Mouse (Mus musculus) stomach, embryonic 16.5 days (tissue): Measurements from ENCODE around the gene Plekhb2. TPM values are rescaled to one million over a fixed set of nuclear protein-coding genes. Genes with fewer than 3 reads are reported as not detected.

ENCODE experiments used
- ATAC-seq: fragments of 200-750 bp; cut with Nextera tagmentation; 2 replicates; pipeline ENCODE4 v1.8.0; 2017; ENCODE audit warnings: moderate number of reproducible peaks, moderate TSS enrichment; ENCODE audit not compliant: insufficient read depth, low FRiP score
- H3K27ac ChIP-seq: fragments of 300-500 bp; sonication (generic); 2 replicates; pipeline ENCODE4 v1.5.1; 2014; ENCODE audit warnings: low read length
- H3K27me3 ChIP-seq: fragments of 300-500 bp; sonication (generic); 2 replicates; pipeline ENCODE4 v1.6.1; 2014; ENCODE audit warnings: low read length, control low read depth, mixed read lengths; ENCODE audit not compliant: control insufficient read depth, insufficient read depth
- H3K36me3 ChIP-seq: fragments of 300-500 bp; sonication (generic); 2 replicates; pipeline ENCODE4 v1.6.1; 2014; ENCODE audit warnings: low read length; ENCODE audit not compliant: control insufficient read depth, insufficient read depth
- H3K4me1 ChIP-seq: fragments of 300-500 bp; sonication (generic); 2 replicates; pipeline ENCODE4 v1.6.1; 2014; ENCODE audit warnings: low read length, control low read depth, mixed read lengths; ENCODE audit not compliant: control insufficient read depth, insufficient read depth
- H3K4me2 ChIP-seq: fragments of 300-500 bp; sonication (generic); 2 replicates; pipeline ENCODE4 v1.6.1; 2014; ENCODE audit warnings: low read depth, low read length, mixed read lengths
- H3K4me3 ChIP-seq: fragments of 300-500 bp; sonication (generic); replicated peaks from 2 replicates; pipeline ENCODE4 v1.5.1; 2014; ENCODE audit warnings: mild to moderate bottlenecking, low read length
- H3K9ac ChIP-seq: fragments of 300-500 bp; sonication (generic); 2 replicates; pipeline ENCODE4 v1.6.1; 2014; ENCODE audit warnings: low read length
- H3K9me3 ChIP-seq: fragments of 300-500 bp; sonication (generic); replicated peaks from 2 replicates; pipeline ENCODE4 v1.6.1; 2016; ENCODE audit warnings: low read length, control low read depth; ENCODE audit not compliant: control insufficient read depth
- WGBS: fragments of 180-500 bp; shearing (Covaris S2); extraction: QIAGEN DNeasy Blood & Tissue Kit; methylation state at CpG from one replicate; pipeline ENCODE4 v1.1.7; 2014; 5-methylcytosine and 5-hydroxymethylcytosine counted together
- polyA plus RNA-seq: library from polyadenylated mRNA; unstranded; fragments of >200 nt; fragmentation: Nextera tagmentation; extraction: Ambion mirVana; gene quantifications from 2 replicates; pipeline ENCODE4 v1.2.1, GENCODE M21; 2015

The Plekhb2 gene
- polyA plus RNA-seq, 1 experiment from 2014 or later = 63.9 TPM

GRCm38 (mm10) chr1:34842389-34842861, 7.4 kb upstream of the Plekhb2 start:
- H3K4me2 ChIP-seq = peak overlapping the region; percentile 92
- peak overlapping the region; percentile 98 for H3K27ac ChIP-seq
- WGBS = 2% methylated on average over 44 of the region's 51 CpGs
- H3K27me3 ChIP-seq = no peaks in the 10 kb centered on the region
- no peaks in the 10 kb centered on the region for H3K36me3 ChIP-seq
- peak overlapping the region; percentile 73 for H3K4me3 ChIP-seq
- peaks cover 29% of the 10 kb centered on the region for H3K4me1 ChIP-seq
- H3K9me3 ChIP-seq = no peaks in the 10 kb centered on the region
- peak; percentile 89 for ATAC-seq
- H3K9ac ChIP-seq = peak overlapping the region; percentile 95

GRCm38 (mm10) chr1:34842887-34843618, 6.7 kb upstream of the Plekhb2 start, which contains the start of gene Fam168b:
Fam168b (minus strand) TSS chr1:34843065.
- Histone ChIP-seq H3K36me3 (no peaks in the 10 kb centered on the region), H3K4me2 (peak within 1 kb of the TSS; percentile 92), H3K9me3 (no peaks in the 10 kb centered on the region), H3K27me3 (no peaks in the 10 kb centered on the region), H3K9ac (peak within 1 kb of the TSS; percentile 95), H3K4me3 (peak within 1 kb of the TSS; percentile 73), H3K27ac (peak within 1 kb of the TSS; percentile 98), H3K4me1 (peaks cover 29% of the 10 kb centered on the region)
- ATAC-seq = peak; percentile 95
- under 1% methylated on average over 49 of the region's 59 CpGs for WGBS

DNA sequence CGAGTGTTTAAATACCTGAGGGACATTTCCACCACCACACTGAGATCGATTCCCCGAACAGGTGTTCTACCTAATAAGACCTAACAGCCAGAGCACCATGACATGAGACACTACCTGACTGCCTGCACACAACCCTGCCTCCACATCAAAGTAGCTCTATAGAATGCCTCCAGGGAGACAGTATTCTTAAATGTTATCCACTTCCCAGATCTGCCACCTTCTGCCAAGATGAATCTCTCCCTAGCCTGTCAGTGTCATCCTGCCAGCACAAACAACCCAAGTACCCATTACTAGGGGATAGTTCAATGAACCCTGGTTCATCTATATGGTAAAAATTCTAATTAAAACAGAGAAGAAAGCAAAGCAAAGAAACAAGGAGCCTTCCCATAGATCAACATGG, 2.7 kb upstream of the Plekhb2 start:
- H3K9ac ChIP-seq = no peak overlapping the region
- H3K4me1 ChIP-seq = peaks cover 8% of the 10 kb centered on the region
- H3K4me3 ChIP-seq = no peak overlapping the region
- H3K4me2 ChIP-seq = no peak overlapping the region
- no peaks in the 10 kb centered on the region for H3K27me3 ChIP-seq
- no peaks in the 10 kb centered on the region for H3K9me3 ChIP-seq
- 86% methylated on average over 3 of the region's 3 CpGs for WGBS
- no peak for ATAC-seq
- no peak overlapping the region for H3K27ac ChIP-seq
- H3K36me3 ChIP-seq = no peaks in the 10 kb centered on the region

GRCm38 (mm10) chr1:34850343-34851136, 764 bp downstream of the Plekhb2 start:
- Histone ChIP-seq H3K36me3 (no peaks in the 10 kb centered on the region), H3K4me3 (peak overlapping the region; percentile 74), H3K27ac (peak overlapping the region; percentile 84), H3K27me3 (no peaks in the 10 kb centered on the region), H3K4me2 (peak overlapping the region; percentile 83), H3K9ac (peak overlapping the region; percentile 88), H3K4me1 (peaks cover 2% of the 10 kb centered on the region; the same call in 1 of the 2 replicates), H3K9me3 (no peaks in the 10 kb centered on the region)
- 43% methylated on average over 11 of the region's 11 CpGs for WGBS
- ATAC-seq = peak; percentile 53; the same call in 1 of the 2 replicates

DNA sequence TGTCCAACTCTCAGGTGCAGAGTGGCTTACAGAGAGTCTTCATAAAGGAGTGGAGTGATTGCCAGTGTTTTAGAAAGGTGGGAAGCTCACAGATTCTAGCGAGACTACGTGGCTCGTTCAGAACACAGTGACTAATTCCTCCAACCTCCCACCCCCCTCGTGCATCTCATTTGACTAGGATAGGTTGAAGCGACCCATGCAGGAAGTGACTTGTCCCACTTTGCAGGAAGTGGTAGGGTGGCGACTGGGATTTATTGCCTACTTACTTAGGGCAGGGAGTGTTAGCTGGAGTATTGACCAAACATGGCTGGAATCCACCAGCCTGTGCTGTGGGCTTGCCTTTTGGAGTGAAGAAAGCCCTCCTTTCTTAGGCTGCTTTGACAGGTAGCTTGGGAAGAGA, 1.8 kb downstream of the Plekhb2 start:
- peak overlapping the region; percentile 83; the same call in 1 of the 2 replicates for H3K4me2 ChIP-seq
- 41% methylated on average over 6 of the region's 6 CpGs for WGBS
- H3K4me3 ChIP-seq = peak overlapping the region; percentile 19; the same call in 1 of the 2 replicates
- H3K9ac ChIP-seq = peak overlapping the region; percentile 60; the same call in 1 of the 2 replicates
- peak; percentile 56; the same call in 1 of the 2 replicates for ATAC-seq
- no peaks in the 10 kb centered on the region for H3K36me3 ChIP-seq
- H3K4me1 ChIP-seq = peaks cover 2% of the 10 kb centered on the region; the same call in 1 of the 2 replicates
- peak overlapping the region; percentile 84 for H3K27ac ChIP-seq
- H3K27me3 ChIP-seq = no peaks in the 10 kb centered on the region
- no peaks in the 10 kb centered on the region for H3K9me3 ChIP-seq

- Histone ChIP-seq H3K27ac (peak overlapping the region; percentile 71), H3K4me1 (peaks cover 2% of the 10 kb centered on the region; the same call in 1 of the 2 replicates), H3K9ac (0 out of 2 replicates have a peak overlapping the region, but pooled peaks have one; percentile 7), H3K9me3 (no peaks in the 10 kb centered on the region), H3K4me3 (no peak overlapping the region), H3K27me3 (no peaks in the 10 kb centered on the region), H3K36me3 (no peaks in the 10 kb centered on the region), H3K4me2 (peak overlapping the region; percentile 83)
- 72% methylated on average over 11 of the region's 11 CpGs for WGBS
- no peak for ATAC-seq
Measured at GRCm38 (mm10) chr1:34852116-34852878, 2.5 kb downstream of the Plekhb2 start.

- WGBS = 77% methylated on average over 2 of the region's 2 CpGs
- ATAC-seq = no peak
- Histone ChIP-seq H3K4me1 (peaks cover 2% of the 10 kb centered on the region; the same call in 1 of the 2 replicates), H3K4me2 (no peak overlapping the region), H3K27ac (no peak overlapping the region), H3K4me3 (no peak overlapping the region), H3K9ac (no peak overlapping the region), H3K9me3 (no peaks in the 10 kb centered on the region), H3K27me3 (no peaks in the 10 kb centered on the region), H3K36me3 (no peaks in the 10 kb centered on the region)
Measured at GRCm38 (mm10) chr1:34853786-34854185, 4.0 kb downstream of the Plekhb2 start.

GRCm38 (mm10) chr1:34855056-34855739, 5.4 kb downstream of the Plekhb2 start:
- 64% methylated on average over 12 of the region's 12 CpGs for WGBS
- H3K4me2 ChIP-seq = no peak overlapping the region
- ATAC-seq = no peak
- no peaks in the 10 kb centered on the region for H3K36me3 ChIP-seq
- H3K9me3 ChIP-seq = no peaks in the 10 kb centered on the region
- H3K4me1 ChIP-seq = peaks cover 2% of the 10 kb centered on the region; the same call in 1 of the 2 replicates
- no peak overlapping the region for H3K4me3 ChIP-seq
- no peak overlapping the region for H3K27ac ChIP-seq
- no peaks in the 10 kb centered on the region for H3K27me3 ChIP-seq
- no peak overlapping the region for H3K9ac ChIP-seq
